Mouse (Mus musculus): ENCODE measurements around the gene Nr1h2. TPM values are rescaled to one million over a fixed set of nuclear protein-coding genes. Genes with fewer than 3 reads are reported as not detected.
A peak's percentile ranks its signal among the peaks of the same experiment; 100 is the strongest.

The Nr1h2 gene
- polyA plus RNA-seq, 1 experiment from 2014 or later: 48.5 TPM

DNA sequence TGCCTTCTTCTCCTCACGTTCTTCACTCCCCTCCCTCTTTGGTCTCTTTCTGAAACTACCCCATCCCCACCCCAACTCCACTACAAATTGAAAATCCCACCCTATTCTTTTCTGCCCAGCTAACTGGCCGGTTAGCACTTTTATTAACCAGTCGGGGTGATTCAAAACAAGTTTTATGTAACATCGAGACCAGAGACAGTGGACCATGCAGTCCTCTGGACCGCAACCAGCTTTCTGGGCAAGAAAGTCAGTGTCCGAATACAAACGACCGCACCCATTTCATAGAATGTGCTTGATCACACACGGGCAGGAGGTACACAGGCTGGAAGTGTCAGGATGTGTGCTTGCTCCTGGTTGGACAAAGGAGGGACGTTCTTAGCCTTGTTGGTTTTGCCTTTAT, 10.7 kb upstream of the Nr1h2 start:
- no peaks in the 10 kb centered on the region for H3K4me1 ChIP-seq (ENCODE audit: control insufficient read depth, insufficient read depth, low read length)
- H3K4me2 ChIP-seq: no peak overlapping the region
- no peak overlapping the region for H3K9ac ChIP-seq (ENCODE audit: low read depth, low read length)
- H3K36me3 ChIP-seq (ENCODE audit: control insufficient read depth, insufficient read depth, low read length): no peaks in the 10 kb centered on the region
- no peak overlapping the region for H3K4me3 ChIP-seq (ENCODE audit: low read depth, low read length)
- H3K9me3 ChIP-seq (replicated peaks; ENCODE audit: control insufficient read depth, low read length): no peaks in the 10 kb centered on the region
- H3K27ac ChIP-seq (ENCODE audit: low read depth, low read length): no peak overlapping the region
- H3K27me3 ChIP-seq (ENCODE audit: control insufficient read depth, insufficient read depth, low read length): no peaks in the 10 kb centered on the region; the same call in 1 of the 2 replicates
- 83% methylated on average over 10 of the region's 10 CpGs for WGBS (ENCODE audit: insufficient replicate concordance)
- ATAC-seq (replicated peaks; ENCODE audit: insufficient number of reproducible peaks, low FRiP score, low TSS enrichment): no peak

DNA sequence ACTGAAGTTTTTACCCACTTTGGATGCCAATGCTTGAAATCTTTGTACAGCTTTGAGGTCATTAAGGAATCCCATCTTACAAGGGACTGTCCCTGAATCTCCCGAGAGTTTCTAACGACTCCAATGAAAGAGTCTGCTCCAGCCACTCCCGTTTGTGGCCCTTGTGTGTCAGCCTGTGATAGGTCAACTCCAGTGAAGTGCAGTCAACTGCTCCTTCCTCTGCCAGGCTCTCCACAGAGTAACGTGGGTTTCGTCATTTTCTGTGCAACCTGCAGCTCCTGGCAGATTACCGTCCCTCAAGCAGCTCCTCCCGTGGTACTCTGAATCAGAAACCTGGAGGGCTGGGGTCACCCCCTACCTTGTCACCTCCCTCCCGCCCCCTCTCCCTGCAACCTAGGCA, 9.5 kb upstream of the Nr1h2 start:
- 41% methylated on average over 8 of the region's 8 CpGs for WGBS (ENCODE audit: insufficient replicate concordance)

DNA sequence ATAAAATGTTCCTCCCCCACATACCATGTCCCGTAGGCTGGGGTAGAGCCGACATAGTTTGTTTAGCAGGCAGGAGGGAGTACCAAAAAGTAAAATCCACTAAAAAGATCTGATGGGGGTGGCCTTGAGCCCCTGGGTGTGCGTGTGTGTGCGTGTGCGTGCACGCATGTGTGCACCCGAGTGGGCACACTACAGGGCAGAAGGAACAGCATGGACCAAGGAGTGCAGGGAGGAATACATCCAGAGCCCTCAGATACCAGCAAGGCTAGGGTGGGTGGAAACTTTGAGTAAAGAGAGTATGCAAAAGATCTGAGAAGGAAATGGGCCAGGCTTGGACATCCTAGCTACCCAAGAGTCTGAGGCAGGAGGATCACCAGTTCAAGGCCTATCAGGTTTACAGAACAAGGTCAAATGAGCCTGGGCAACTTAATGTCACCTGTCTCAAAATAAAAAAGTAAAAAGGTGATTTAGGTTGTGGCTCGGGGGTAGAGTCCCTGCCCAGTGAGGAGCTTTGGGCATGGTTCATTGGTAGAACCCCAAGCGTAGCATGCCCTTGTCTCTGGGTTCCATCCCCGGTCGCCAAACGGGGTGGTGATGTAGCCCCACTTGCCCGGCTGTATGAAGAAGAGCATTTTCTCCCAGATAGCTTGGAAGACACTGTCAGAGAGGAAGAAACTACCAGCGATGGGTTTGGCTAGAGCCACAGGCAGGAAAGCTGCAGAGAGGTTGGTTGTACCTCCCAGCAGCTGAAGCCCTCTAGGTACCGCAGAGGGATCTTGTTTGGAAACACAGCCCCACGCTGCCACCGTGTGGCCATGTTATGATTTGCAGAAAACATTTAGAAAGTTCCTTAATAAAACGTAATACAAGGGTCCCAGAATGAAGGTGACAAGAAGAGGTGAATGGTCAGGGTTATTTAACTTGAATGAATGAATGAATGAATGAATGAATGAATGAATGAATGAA, 7.0 kb upstream of the Nr1h2 start:
- H3K9ac ChIP-seq (ENCODE audit: low read depth, low read length): peak overlapping the region; percentile 19; the same call in 1 of the 2 replicates
- H3K9me3 ChIP-seq (replicated peaks; ENCODE audit: control insufficient read depth, low read length): no peaks in the 10 kb centered on the region
- no peak for ATAC-seq (replicated peaks; ENCODE audit: insufficient number of reproducible peaks, low FRiP score, low TSS enrichment)
- no peak overlapping the region for H3K4me2 ChIP-seq
- no peak overlapping the region for H3K27ac ChIP-seq (ENCODE audit: low read depth, low read length)
- 48% methylated on average over 18 of the region's 18 CpGs for WGBS (ENCODE audit: insufficient replicate concordance)
- no peaks in the 10 kb centered on the region for H3K36me3 ChIP-seq (ENCODE audit: control insufficient read depth, insufficient read depth, low read length)
- H3K4me3 ChIP-seq (ENCODE audit: low read depth, low read length): no peak overlapping the region
- no peaks in the 10 kb centered on the region for H3K4me1 ChIP-seq (ENCODE audit: control insufficient read depth, insufficient read depth, low read length)
- H3K27me3 ChIP-seq (ENCODE audit: control insufficient read depth, insufficient read depth, low read length): no peaks in the 10 kb centered on the region

More for the DNA sequence above, 9.5 kb upstream of the Nr1h2 start:
- no peaks in the 10 kb centered on the region; the same call in 1 of the 2 replicates for H3K27me3 ChIP-seq (ENCODE audit: control insufficient read depth, insufficient read depth, low read length)
- H3K9ac ChIP-seq (ENCODE audit: low read depth, low read length): no peak overlapping the region
- H3K9me3 ChIP-seq (replicated peaks; ENCODE audit: control insufficient read depth, low read length): no peaks in the 10 kb centered on the region
- H3K36me3 ChIP-seq (ENCODE audit: control insufficient read depth, insufficient read depth, low read length): no peaks in the 10 kb centered on the region
- ATAC-seq (replicated peaks; ENCODE audit: insufficient number of reproducible peaks, low FRiP score, low TSS enrichment): no peak
- no peak overlapping the region for H3K4me2 ChIP-seq
- H3K4me3 ChIP-seq (ENCODE audit: low read depth, low read length): no peak overlapping the region
- H3K27ac ChIP-seq (ENCODE audit: low read depth, low read length): no peak overlapping the region
- H3K4me1 ChIP-seq (ENCODE audit: control insufficient read depth, insufficient read depth, low read length): no peaks in the 10 kb centered on the region

DNA sequence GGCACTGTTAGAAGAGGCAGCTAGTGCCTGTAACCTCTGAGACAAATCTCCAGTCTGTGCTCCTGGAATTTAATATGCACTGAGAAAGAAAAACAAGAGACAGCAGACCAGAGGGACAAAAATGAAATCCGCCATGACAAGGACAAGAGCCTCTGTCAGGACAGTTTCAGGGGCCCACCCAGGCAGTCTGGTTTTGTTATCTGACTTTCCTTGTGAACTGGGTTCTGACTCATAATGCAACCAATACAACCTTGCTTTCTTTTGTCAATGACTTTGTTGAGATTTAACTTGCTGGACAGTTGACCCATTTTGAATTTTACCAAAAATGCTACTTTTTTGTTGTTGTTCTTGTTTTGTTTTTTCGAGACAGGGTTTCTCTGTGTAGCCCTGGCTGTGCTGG, 3.9 kb upstream of the Nr1h2 start:
- ATAC-seq (replicated peaks; ENCODE audit: insufficient number of reproducible peaks, low FRiP score, low TSS enrichment): no peak
- no peak overlapping the region for H3K27ac ChIP-seq (ENCODE audit: low read depth, low read length)

DNA sequence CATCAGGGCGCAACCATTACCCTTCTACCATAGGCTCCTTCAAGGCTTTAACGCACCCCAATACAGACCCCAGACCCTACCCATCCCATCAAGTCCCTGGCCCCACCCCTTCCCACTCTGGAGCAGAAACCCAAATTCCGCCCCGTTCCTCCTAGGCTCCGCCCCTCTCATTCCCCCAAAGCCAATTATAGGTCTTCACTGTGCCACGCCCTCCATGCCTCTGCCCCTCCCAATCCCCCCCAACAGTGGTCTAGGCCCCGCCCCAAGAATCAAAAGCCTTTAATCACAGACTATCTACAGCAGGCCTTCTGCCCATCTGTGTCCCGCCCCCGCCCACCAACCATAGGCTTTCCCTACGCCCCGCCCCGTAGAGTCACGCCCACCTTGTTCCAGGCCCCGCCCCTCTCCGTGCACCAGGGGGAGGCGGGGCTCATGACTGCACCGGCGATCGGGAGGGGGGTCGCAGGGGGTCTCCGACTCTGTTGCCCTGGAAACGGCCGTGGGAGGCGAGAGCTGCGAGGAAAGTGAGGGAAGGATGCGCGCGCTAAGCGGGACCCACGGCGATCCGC, 471 bp downstream of the Nr1h2 start:
- WGBS (ENCODE audit: insufficient replicate concordance): under 1% methylated on average over 32 of the region's 32 CpGs
- Histone ChIP-seq H3K27ac (ENCODE audit: low read depth, low read length) (peak overlapping the region; percentile 96), H3K4me2 (peak overlapping the region; percentile 71), H3K4me3 (ENCODE audit: low read depth, low read length) (peak overlapping the region; percentile 95), H3K27me3 (ENCODE audit: control insufficient read depth, insufficient read depth, low read length) (no peaks in the 10 kb centered on the region), H3K9me3 (replicated peaks; ENCODE audit: control insufficient read depth, low read length) (no peaks in the 10 kb centered on the region), H3K9ac (ENCODE audit: low read depth, low read length) (peak overlapping the region; percentile 78), H3K4me1 (ENCODE audit: control insufficient read depth, insufficient read depth, low read length) (no peaks in the 10 kb centered on the region; the same call in 1 of the 2 replicates), H3K36me3 (ENCODE audit: control insufficient read depth, insufficient read depth, low read length) (peaks cover 13% of the 10 kb centered on the region)
- ATAC-seq (replicated peaks; ENCODE audit: insufficient number of reproducible peaks, low FRiP score, low TSS enrichment): peak; percentile 78

More for the DNA sequence above, 3.9 kb upstream of the Nr1h2 start:
- no peaks in the 10 kb centered on the region for H3K36me3 ChIP-seq (ENCODE audit: control insufficient read depth, insufficient read depth, low read length)
- WGBS (ENCODE audit: insufficient replicate concordance): 61% methylated on average over 2 of the region's 2 CpGs
- no peak overlapping the region for H3K4me2 ChIP-seq
- H3K4me1 ChIP-seq (ENCODE audit: control insufficient read depth, insufficient read depth, low read length): no peaks in the 10 kb centered on the region; the same call in 1 of the 2 replicates
- H3K9ac ChIP-seq (ENCODE audit: low read depth, low read length): no peak overlapping the region
- H3K27me3 ChIP-seq (ENCODE audit: control insufficient read depth, insufficient read depth, low read length): no peaks in the 10 kb centered on the region
- H3K9me3 ChIP-seq (replicated peaks; ENCODE audit: control insufficient read depth, low read length): no peaks in the 10 kb centered on the region
- no peak overlapping the region for H3K4me3 ChIP-seq (ENCODE audit: low read depth, low read length)

DNA sequence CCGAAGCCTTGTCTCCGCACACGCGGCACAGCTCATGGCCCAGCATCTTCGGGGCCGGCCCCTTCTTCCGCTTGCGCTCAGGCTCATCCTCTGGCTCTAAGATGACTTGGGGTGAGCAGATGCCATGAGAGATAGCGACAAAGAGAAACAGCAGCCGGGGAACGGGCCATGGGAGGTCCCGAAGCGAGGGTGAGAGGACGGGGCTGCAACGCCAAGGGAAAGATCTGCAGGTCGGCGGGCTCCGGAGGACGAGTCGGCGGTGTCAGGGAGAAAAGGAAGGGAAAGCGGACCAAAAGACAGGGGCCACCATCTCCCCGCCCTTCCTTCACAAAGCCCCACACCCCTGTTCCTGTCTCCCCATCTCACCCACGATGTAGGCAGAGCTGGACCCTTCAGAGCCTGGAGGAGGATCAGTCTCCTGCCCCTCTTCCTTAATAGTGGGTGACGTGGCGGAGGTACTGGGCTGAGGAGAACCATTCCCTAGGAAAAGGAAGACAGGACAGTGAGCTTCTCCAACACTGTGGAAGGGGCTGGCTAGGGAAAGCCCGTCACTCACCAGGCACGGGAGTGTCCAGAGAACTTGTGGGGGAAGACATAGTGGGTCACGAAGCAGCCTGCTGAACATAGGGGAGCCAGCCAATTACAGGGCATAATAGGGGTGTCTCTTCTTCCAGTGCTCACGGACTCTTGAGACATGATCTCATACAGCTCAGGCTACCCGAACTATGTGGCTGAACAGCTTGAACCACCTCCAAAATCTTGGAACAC, 1.4 kb downstream of the Nr1h2 start:
- H3K4me2 ChIP-seq: peak overlapping the region; percentile 71
- ATAC-seq (replicated peaks; ENCODE audit: insufficient number of reproducible peaks, low FRiP score, low TSS enrichment): no peak
- H3K9ac ChIP-seq (ENCODE audit: low read depth, low read length): no peak overlapping the region
- H3K4me1 ChIP-seq (ENCODE audit: control insufficient read depth, insufficient read depth, low read length): peaks cover 6% of the 10 kb centered on the region
- H3K27ac ChIP-seq (ENCODE audit: low read depth, low read length): no peak overlapping the region
- 81% methylated on average over 31 of the region's 31 CpGs for WGBS (ENCODE audit: insufficient replicate concordance)
- H3K9me3 ChIP-seq (replicated peaks; ENCODE audit: control insufficient read depth, low read length): no peaks in the 10 kb centered on the region
- H3K36me3 ChIP-seq (ENCODE audit: control insufficient read depth, insufficient read depth, low read length): peaks cover 13% of the 10 kb centered on the region
- H3K27me3 ChIP-seq (ENCODE audit: control insufficient read depth, insufficient read depth, low read length): no peaks in the 10 kb centered on the region
- H3K4me3 ChIP-seq (ENCODE audit: low read depth, low read length): peak overlapping the region; percentile 95

DNA sequence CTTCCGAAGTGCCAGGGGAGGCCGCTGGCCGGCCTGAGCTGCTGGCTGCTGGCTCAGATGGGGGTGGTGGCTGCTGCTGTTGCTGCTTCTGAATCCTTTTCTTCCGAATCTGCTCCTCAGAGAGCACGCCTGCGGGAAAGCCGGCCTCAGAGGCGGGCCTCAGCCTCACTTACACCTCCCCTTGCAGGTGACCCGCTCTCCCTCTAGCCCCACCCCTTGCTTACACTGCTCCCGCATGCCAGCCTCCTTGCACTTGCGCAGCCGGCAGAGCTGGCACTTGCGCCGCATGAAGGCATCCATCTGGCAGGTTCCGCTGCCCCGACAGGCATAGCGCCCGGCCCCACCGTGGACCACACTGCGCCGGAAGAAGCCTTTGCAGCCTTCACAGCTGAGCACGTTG, 2.0 kb downstream of the Nr1h2 start:
- Histone ChIP-seq H3K27ac (ENCODE audit: low read depth, low read length) (no peak overlapping the region), H3K4me1 (ENCODE audit: control insufficient read depth, insufficient read depth, low read length) (peaks cover 7% of the 10 kb centered on the region), H3K9ac (ENCODE audit: low read depth, low read length) (no peak overlapping the region), H3K4me3 (ENCODE audit: low read depth, low read length) (no peak overlapping the region), H3K27me3 (ENCODE audit: control insufficient read depth, insufficient read depth, low read length) (no peaks in the 10 kb centered on the region), H3K9me3 (replicated peaks; ENCODE audit: control insufficient read depth, low read length) (no peaks in the 10 kb centered on the region), H3K36me3 (ENCODE audit: control insufficient read depth, insufficient read depth, low read length) (peaks cover 13% of the 10 kb centered on the region), H3K4me2 (no peak overlapping the region)
- WGBS (ENCODE audit: insufficient replicate concordance): 76% methylated on average over 22 of the region's 22 CpGs
- no peak for ATAC-seq (replicated peaks; ENCODE audit: insufficient number of reproducible peaks, low FRiP score, low TSS enrichment)

DNA sequence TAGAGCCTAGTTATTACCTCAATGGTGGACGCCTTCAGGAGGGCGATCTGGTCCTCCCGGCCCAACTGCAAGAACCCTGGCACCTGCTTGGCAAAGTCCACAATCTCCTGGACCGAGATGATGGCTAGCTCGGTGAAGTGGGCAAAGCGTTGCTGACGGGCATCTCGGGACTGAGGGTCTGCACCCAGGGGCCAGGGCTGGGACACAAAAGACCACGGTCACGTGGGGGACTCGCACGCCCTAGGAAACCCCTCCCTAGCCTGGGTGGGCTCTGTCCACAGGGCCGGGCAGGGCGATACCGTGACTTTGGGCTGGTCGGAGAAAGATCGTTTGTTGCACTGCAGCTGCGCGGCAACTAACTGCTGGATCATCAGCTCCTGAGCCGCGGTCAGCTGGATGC, 2.5 kb downstream of the Nr1h2 start:
- Histone ChIP-seq H3K9ac (ENCODE audit: low read depth, low read length) (no peak overlapping the region), H3K27me3 (ENCODE audit: control insufficient read depth, insufficient read depth, low read length) (no peaks in the 10 kb centered on the region), H3K4me2 (no peak overlapping the region), H3K4me3 (ENCODE audit: low read depth, low read length) (no peak overlapping the region), H3K36me3 (ENCODE audit: control insufficient read depth, insufficient read depth, low read length) (peaks cover 13% of the 10 kb centered on the region), H3K4me1 (ENCODE audit: control insufficient read depth, insufficient read depth, low read length) (peaks cover 7% of the 10 kb centered on the region), H3K27ac (ENCODE audit: low read depth, low read length) (no peak overlapping the region), H3K9me3 (replicated peaks; ENCODE audit: control insufficient read depth, low read length) (no peaks in the 10 kb centered on the region)
- ATAC-seq (replicated peaks; ENCODE audit: insufficient number of reproducible peaks, low FRiP score, low TSS enrichment): no peak
- WGBS (ENCODE audit: insufficient replicate concordance): 91% methylated on average over 21 of the region's 21 CpGs
